Mouse (Mus musculus) thymus, postnatal 25 days (tissue): ENCODE results near the gene Acot1.
"Not testable (repeated sequence)": the region's sequence is repeated elsewhere in the genome, so short reads cannot be mapped to it uniquely, and the experiment has no call there.

Experiments
- DNase-seq: peaks from one replicate; pipeline ENCODE4 v3.0.0; 2022

The Acot1 gene

GRCm38 (mm10) chr12:84022266-84022665, 13.0 kb downstream of the Acot1 start:
- DNase-seq = not testable (repeated sequence)

- DNase-seq = no peak
Measured at GRCm38 (mm10) chr12:84023052-84023745, 13.9 kb downstream of the Acot1 start.

GRCm38 (mm10) chr12:84025888-84026287, 16.6 kb downstream of the Acot1 start:
- no peak for DNase-seq

- DNase-seq = not testable (repeated sequence)
Measured at GRCm38 (mm10) chr12:84028328-84028727, 19.0 kb downstream of the Acot1 start.

GRCm38 (mm10) chr12:84029043-84029442, 19.8 kb downstream of the Acot1 start:
- not testable (repeated sequence) for DNase-seq

GRCm38 (mm10) chr12:84030659-84031332, 21.5 kb downstream of the Acot1 start:
- DNase-seq = peak; percentile 73

- DNase-seq = no peak
Measured at GRCm38 (mm10) chr12:84032854-84033253, 23.6 kb downstream of the Acot1 start.

- not testable (repeated sequence) for DNase-seq
Measured at GRCm38 (mm10) chr12:84033302-84033701, 24.0 kb downstream of the Acot1 start.

- no peak for DNase-seq
Measured at GRCm38 (mm10) chr12:84034108-84034507, 24.8 kb downstream of the Acot1 start.

- DNase-seq = not testable (repeated sequence)
Measured at GRCm38 (mm10) chr12:84038241-84038640, 29.0 kb downstream of the Acot1 start, which contains the start of gene Acot4. Acot4 (plus strand) TSS chr12:84038379.

GRCm38 (mm10) chr12:84038691-84039111, 29.4 kb downstream of the Acot1 start, which contains the start of gene Gm49366:
Gm49366 (plus strand) TSS chr12:84038935.
- DNase-seq = not testable (repeated sequence)

GRCm38 (mm10) chr12:84042248-84042647, 33.0 kb downstream of the Acot1 start:
- DNase-seq = no peak

- DNase-seq = no peak
Measured at GRCm38 (mm10) chr12:84044045-84044444, 34.8 kb downstream of the Acot1 start.

GRCm38 (mm10) chr12:84046906-84047305, 37.6 kb downstream of the Acot1 start:
- DNase-seq = no peak

- not testable (repeated sequence) for DNase-seq
Measured at GRCm38 (mm10) chr12:84050744-84051143, 41.5 kb downstream of the Acot1 start.

- DNase-seq = no peak
Measured at GRCm38 (mm10) chr12:84051937-84052474, 42.7 kb downstream of the Acot1 start, which contains the start of gene Acot3. Acot3 (plus strand) TSS chr12:84052144.

- DNase-seq = no peak
Measured at GRCm38 (mm10) chr12:84052609-84053008, 43.3 kb downstream of the Acot1 start.

GRCm38 (mm10) chr12:84053173-84053572, 43.9 kb downstream of the Acot1 start:
- no peak for DNase-seq

GRCm38 (mm10) chr12:84053679-84054391, 44.5 kb downstream of the Acot1 start:
- no peak for DNase-seq

GRCm38 (mm10) chr12:84060946-84061345, 51.7 kb downstream of the Acot1 start:
- no peak for DNase-seq

GRCm38 (mm10) chr12:84062336-84062735, 53.0 kb downstream of the Acot1 start:
- DNase-seq = no peak

GRCm38 (mm10) chr12:84063228-84063627, 53.9 kb downstream of the Acot1 start:
- DNase-seq = peak; percentile 19

GRCm38 (mm10) chr12:84063833-84064232, 54.5 kb downstream of the Acot1 start:
- DNase-seq = no peak
